Mouse (Mus musculus): ENCODE data around the gene Vegfb.
"Not testable (repeated sequence)": the region's sequence is repeated elsewhere in the genome, so short reads cannot be mapped to it uniquely, and the experiment has no call there.

Gene Vegfb

DNA sequence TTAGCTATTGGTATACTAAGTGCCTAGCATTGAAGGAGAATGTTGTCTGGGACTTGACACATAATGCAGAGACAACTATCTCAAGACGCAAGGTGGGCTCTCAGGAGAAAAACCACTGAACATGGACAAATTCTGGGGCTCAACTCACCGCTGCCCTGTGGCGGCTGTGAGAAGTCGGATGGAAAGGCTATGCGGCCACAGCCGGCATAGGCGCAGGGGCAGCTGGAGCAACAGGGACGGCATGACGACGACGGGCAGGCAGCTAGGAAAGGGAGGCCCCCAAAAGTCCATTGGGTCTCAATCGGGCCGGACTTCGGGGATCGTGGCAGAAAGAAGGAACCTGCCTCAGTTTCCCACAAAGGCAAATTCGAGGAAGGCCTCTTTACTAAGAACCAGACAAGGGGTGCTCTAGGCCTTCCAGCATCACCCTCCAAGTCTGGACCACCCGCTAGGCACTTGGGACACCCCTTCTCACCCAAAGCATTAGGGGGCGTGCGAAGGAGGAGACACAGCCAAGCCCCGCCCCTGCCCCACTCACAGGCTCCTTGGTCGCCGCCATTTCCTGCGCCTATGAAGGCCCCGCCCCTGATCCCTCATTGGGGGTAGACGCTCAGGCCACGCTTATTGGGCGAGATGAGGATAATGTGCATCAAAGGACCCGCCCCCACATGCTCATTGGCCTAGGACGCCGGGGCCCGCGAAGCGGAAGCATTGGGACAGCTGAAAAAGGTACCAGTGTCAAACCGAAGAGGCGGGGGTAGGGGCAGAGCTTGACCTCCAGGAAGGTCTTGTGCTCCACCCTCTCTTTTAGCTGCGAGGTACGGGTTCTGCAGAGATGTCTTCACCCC, 4.8 kb upstream of the Vegfb start, which contains the start of gene Dnajc4:
TSS of gene Dnajc4 (minus strand) at position 562 of the 848 bp plus-strand sequence.
- DNase-seq (ENCODE audit: low spot score in 2 of 2): peak; percentile 88 to 89

GRCm38 (mm10) chr19:6991166-6991565, 3.7 kb upstream of the Vegfb start:
- not testable (repeated sequence) for DNase-seq (ENCODE audit: low spot score in 2 of 2)

DNA sequence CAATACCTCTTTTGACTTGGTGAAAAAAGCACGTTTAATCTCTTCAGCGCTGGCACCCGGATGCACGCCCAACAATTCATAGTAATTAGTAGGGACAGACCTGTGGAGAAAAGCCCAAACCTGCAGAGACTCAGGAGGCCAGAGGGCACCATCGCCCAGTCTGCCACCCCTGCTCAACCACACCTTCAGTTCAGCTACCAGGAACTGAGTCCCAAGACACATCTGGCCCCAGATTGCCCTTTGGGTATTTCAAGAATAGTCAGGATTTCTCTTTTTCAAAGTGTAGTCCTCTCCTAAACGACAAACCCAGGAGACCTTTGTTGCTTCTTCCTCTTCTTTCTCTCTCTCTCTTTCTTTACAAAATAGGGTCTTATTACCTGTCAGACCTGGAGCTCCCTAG, 3.3 kb upstream of the Vegfb start:
- DNase-seq (ENCODE audit: low spot score in 2 of 2): no peak

DNA sequence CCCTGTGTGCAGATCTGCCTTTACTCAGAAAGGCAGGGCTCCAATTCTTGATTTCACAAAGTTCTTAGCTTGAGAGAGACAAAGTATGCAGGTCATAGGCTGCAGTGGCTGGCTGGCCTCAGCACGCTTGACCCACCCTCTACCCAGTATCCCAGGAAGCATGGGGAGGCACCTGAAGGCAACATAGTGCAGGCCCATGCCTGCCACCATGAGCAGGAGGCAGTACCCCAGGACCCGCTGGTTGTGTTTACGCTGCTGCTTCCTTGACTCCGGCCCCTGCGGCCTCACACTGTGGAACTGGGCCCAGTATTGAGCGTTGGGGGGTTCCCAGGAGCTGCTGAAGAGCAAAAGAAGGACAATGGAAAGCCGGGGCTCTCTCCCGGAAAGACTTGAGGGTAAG, 1.8 kb upstream of the Vegfb start:
- DNase-seq (ENCODE audit: low spot score in 2 of 2): no peak

GRCm38 (mm10) chr19:6987904-6988285, 444 bp upstream of the Vegfb start:
- DNase-seq (ENCODE audit: low spot score in 2 of 2): no peak

GRCm38 (mm10) chr19:6985951-6986708, 1.3 kb downstream of the Vegfb start:
- no peak for DNase-seq (ENCODE audit: low spot score in 2 of 2)

- DNase-seq (ENCODE audit: low spot score in 2 of 2): no peak
These were observed 2.2 kb downstream of the Vegfb start for GRCm38 (mm10) chr19:6985300-6985699.

DNA sequence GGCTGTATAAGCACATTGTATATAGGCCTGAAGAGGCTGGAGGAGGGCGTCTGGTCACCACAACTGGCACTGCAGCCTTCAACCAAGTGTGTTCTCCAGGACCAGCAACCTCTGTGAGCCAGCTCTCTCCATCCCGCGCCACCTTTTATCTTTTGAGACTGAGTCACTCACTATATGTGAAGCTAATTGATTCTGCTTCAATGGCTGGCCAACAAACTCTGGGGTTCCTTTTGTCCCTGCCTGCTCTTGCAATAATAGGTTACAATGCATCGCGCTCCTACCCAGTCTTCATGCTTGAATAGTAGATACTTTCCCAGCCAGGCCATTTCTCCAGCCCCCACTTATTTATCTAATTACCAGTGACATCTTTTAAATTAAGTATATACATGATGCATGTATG, 3.8 kb downstream of the Vegfb start:
- DNase-seq (ENCODE audit: low spot score in 2 of 2): no peak

- no peak for DNase-seq (ENCODE audit: low spot score in 2 of 2)
These were observed 6.0 kb downstream of the Vegfb start for GRCm38 (mm10) chr19:6981465-6981864.

DNA sequence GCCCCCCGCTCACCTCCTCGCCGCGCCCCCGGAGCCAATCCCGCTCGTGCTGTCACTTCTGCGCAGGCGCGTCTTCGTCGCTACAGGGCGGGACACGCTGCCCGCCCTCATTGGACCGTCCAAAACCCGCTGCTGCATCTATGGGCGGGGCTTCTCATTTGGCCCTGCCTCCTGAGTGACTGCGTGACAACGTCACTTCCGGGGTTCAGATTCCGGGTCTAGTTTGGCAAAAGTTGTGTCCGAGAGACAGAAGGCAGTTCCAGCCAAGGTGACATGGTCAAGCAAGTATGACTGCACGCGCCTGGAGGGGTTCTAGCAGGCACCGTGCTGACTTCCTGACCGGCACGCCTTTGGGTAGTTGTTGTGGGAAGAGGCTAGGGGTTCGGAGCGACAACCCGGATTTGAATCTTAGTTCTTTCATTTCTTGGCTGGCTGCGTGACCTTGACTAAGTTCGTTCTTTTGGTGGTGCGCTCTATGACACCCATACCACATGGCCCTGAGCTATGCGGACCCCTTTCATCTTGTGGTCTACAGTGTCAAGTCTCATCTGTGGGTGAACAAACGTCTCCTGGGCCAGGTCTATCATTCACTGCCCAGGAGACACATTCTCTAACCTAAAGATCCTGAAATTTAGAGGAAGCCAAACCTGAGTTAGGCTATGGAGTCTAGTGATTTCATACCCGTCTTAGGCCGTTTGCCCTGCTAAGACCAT, 6.9 kb downstream of the Vegfb start, which contains the start of gene Fkbp2:
TSS of gene Fkbp2 (minus strand) at position 121 of the 713 bp plus-strand sequence.
- DNase-seq (ENCODE audit: low spot score in 2 of 2): peak; percentile 96

- peak; percentile 98 to 99 for DNase-seq (ENCODE audit: low spot score in 2 of 2)
These were observed 7.7 kb downstream of the Vegfb start for GRCm38 (mm10) chr19:6979486-6980380.

DNA sequence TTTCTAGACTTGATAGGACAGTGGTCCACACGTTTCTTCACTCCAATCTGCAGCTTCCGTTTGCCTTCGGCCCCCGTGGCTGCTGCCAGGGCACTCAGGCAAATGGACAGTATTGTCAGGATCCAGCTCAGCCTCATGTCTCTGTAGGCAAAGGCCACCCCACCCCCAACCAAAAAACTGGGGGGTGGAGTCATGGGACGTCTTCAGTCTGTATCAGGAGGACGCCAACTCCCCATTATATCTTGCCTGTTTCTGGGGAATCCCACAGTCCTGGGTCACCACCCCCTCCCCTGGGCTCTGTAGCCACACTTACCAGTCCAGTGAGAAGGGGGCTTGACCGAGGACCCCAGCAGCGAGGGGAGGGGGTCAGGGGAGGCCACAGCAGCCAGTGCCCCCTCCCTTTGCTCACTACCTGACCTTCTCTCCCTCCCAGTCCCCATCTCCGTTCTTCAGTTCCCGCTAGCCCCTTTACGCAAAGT, 8.4 kb downstream of the Vegfb start:
- DNase-seq (ENCODE audit: low spot score in 2 of 2): peak in 1 of 2 experiments; percentile 26

GRCm38 (mm10) chr19:6978639-6978974, 8.8 kb downstream of the Vegfb start:
- DNase-seq (ENCODE audit: low spot score in 2 of 2): no peak

DNA sequence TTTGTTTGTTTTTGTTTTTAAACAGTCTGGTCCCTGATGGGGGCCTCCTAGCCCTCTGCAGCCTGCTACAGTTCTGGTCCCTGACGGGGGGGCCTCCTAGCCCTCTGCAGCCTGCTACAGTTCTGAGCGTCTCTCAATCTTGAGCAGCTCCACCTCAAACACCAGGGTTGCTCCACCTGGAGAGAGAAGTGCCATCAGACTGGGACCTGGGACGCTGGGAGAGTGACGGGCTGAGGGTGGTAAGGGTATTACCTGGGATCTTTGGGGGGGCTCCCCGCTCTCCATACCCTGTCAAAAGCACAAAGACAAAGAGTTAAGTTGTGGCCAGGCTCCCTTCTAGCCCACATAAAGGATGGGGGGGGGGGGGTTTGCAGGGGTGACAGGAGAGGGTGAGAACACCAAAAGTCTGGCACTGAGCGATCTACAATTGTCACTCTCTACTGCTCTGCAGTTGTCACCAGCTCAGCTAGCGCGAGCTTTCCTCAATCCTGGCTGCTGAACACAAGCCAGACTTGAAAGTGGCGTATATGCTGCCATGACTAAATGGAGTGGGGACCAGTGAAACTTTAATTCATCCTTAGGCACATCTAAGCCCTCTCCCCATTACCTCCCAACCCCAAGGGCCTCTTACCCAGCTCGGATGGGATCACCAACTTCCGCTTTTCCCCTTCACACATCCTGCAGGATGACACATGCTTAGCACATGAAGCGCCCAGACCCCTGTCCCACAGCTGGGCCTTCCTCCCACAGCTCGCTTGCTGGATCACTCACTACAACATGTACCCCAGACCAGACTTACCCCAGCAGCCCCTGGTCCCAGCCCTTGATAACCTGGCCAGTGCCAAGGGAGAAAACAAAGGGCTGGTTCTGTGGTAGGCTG, 9.5 kb downstream of the Vegfb start:
- no peak for DNase-seq (ENCODE audit: low spot score in 2 of 2)

DNA sequence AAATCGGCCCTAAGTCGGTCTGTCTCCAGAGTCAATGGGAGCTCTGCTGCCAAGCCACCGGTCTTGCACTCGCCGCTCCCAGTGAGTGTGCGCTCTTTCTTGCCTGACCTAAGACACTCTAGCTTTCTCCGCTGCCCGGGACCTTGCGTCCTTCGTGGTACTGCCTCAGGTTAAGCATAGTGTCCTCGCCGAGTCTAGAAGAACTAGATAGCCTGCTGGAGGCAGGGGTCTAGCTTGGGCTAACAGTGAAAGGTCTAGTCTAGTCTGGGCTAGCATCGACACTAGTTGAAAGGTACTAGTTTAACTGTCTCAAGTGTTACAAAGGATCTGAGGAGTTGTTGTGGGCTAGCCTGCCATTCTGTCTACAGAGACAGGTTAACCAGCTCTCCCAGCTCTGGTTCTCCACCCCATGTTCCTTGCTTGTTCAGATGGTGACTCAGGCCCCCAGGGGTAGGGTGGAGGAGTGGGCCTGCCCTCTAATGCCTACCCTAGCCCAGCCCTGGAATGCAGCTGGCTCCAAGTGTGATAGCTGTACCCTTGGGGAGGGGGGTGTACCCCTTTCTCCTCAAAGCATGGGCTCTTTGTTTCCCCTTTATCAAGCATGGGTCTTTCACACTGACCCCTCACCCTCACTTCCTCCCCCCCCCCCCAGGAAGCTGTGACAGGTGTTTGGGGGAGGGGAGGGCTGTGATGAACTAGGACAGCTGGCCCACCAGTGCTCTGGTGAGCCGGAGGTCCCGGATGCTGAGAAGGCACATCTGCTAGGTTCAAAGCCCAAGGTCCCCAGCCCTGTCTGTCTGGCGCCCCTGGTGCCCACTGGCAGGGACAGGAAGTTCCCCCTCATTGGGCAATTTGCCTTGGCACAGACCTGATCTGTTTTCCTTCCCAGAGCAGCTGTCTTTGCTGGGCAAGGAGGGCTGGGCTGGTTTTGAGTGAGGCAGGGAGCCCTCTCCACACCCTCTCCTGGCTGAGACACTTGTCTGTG, 11.6 kb downstream of the Vegfb start, which contains the start of gene Plcb3:
TSS of gene Plcb3 (minus strand) at position 934 of the 985 bp plus-strand sequence.
- no peak for DNase-seq (ENCODE audit: low spot score in 2 of 2)

- DNase-seq (ENCODE audit: low spot score in 2 of 2): peak; percentile 58 to 59
These were observed 12.9 kb downstream of the Vegfb start, which contains the start of gene Ppp1r14b for GRCm38 (mm10) chr19:6974211-6975205. Ppp1r14b (plus strand) TSS chr19:6974968.

GRCm38 (mm10) chr19:6973581-6974190, 13.8 kb downstream of the Vegfb start:
- DNase-seq (ENCODE audit: low spot score in 2 of 2): no peak
